Mouse (Mus musculus) limb, embryonic 11.5 days (tissue): Measurements from ENCODE around the gene Gorasp1. TPM values are rescaled to one million over a fixed set of nuclear protein-coding genes. Genes with fewer than 3 reads are reported as not detected.

Experiments
- ATAC-seq: fragments of 200-750 bp; cut with Nextera tagmentation; 2 replicates; pipeline ENCODE4 v1.8.0; 2017; ENCODE audit warnings: low read depth; ENCODE audit not compliant: insufficient number of reproducible peaks, low FRiP score, low TSS enrichment
- DNase-seq: peaks from one replicate; pipeline ENCODE4 v3.0.0-alpha.2; 2015; ENCODE audit warnings: low spot score
- H3K27ac ChIP-seq: fragments of 300-500 bp; sonication (generic); replicated peaks from 2 replicates; pipeline ENCODE4 v1.5.1; 2014; ENCODE audit warnings: low read depth, mild to moderate bottlenecking, low read length
- H3K27me3 ChIP-seq: fragments of 300-500 bp; sonication (generic); 2 replicates; pipeline ENCODE4 v1.6.1; 2014; ENCODE audit warnings: mild to moderate bottlenecking, low read length, mixed read lengths; ENCODE audit not compliant: control insufficient read depth, insufficient read depth
- H3K36me3 ChIP-seq: fragments of 300-500 bp; sonication (generic); 2 replicates; pipeline ENCODE4 v1.6.1; 2014; ENCODE audit warnings: mild to moderate bottlenecking, low read length, moderate library complexity, mixed read lengths; ENCODE audit not compliant: control insufficient read depth, insufficient read depth
- H3K4me1 ChIP-seq: fragments of 300-500 bp; sonication (generic); 2 replicates; pipeline ENCODE4 v1.6.1; 2014; ENCODE audit warnings: low read length, mixed read lengths; ENCODE audit not compliant: control insufficient read depth, insufficient read depth
- H3K4me2 ChIP-seq: fragments of 300-500 bp; sonication (generic); 2 replicates; pipeline ENCODE4 v1.6.1; 2014; ENCODE audit warnings: low read depth, mild to moderate bottlenecking, moderate library complexity; ENCODE audit not compliant: severe bottlenecking
- H3K4me3 ChIP-seq: fragments of 300-500 bp; sonication (generic); 2 replicates; pipeline ENCODE4 v1.5.1; 2014; ENCODE audit warnings: low read depth, low read length
- H3K9ac ChIP-seq: fragments of 300-500 bp; sonication (generic); 2 replicates; pipeline ENCODE4 v1.6.1; 2014; ENCODE audit warnings: mild to moderate bottlenecking, low read length
- H3K9me3 ChIP-seq: fragments of 300-500 bp; sonication (generic); 2 replicates; pipeline ENCODE4 v1.6.1; 2016; ENCODE audit warnings: low read length; ENCODE audit not compliant: control insufficient read depth
- WGBS: fragments of 180-500 bp; shearing (Covaris S2); extraction: QIAGEN DNeasy Blood & Tissue Kit; methylation state at CpG from one replicate; pipeline ENCODE4 v1.1.7; 2014; 5-methylcytosine and 5-hydroxymethylcytosine counted together
- polyA plus RNA-seq: library from polyadenylated mRNA; unstranded; fragments of >200 nt; fragmentation: Nextera tagmentation; extraction: Ambion mirVana; gene quantifications from 2 replicates; pipeline ENCODE4 v1.2.1, GENCODE M21; 2014

The Gorasp1 gene
- polyA plus RNA-seq, 1 experiment from 2014 or later = 23.3 TPM

DNA sequence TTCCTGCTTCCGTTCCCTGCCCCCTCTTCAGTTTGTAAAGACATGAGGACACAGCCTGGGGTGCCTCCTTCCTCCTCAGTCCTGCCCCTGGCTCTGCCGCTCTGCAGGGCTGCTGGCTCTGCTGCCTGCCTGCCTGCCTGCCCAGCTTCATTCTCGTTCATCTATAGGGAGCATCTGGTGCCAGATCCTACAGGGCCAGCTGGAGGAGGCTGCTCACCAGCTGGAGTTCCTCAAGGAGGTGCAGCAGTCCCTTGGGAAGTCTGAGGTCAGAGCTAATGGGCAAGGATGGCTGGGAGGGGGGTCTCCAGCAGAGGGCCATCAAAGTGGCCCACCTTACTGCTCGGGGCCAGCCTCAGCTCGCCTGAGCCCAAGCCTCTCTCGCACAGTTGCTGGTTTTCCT is 13.1 kb upstream of the Gorasp1 start:
- H3K9ac ChIP-seq = no peak overlapping the region
- no peak for DNase-seq
- 53% methylated on average over 6 of the region's 6 CpGs for WGBS

DNA sequence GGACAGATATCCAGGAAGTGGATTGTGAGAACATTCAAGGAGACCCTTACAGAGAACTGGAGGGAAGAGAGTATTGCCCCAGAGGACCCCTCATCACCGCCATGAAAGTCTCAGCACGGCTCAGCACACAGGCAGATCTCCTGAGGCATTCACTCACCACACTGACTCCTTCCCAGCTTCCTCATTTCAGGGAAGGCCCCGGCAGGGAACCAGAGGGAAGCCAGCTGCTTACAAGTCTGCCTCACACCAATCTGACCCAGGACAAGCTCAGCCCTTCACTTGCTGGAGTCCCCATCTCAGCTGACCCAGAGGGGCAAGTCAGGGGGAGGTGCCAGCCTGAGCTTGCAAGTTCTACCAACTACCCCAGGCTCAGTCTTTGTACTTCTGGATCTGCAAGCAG is 11.4 kb upstream of the Gorasp1 start:
- no peak overlapping the region for H3K4me3 ChIP-seq

More for the DNA sequence above, 13.1 kb upstream of the Gorasp1 start:
- no peak for ATAC-seq
- Histone ChIP-seq H3K27me3 (no peaks in the 10 kb centered on the region), H3K4me2 (no peak overlapping the region), H3K9me3 (no peaks in the 10 kb centered on the region), H3K4me3 (no peak overlapping the region), H3K36me3 (no peaks in the 10 kb centered on the region), H3K4me1 (no peaks in the 10 kb centered on the region), H3K27ac (no peak overlapping the region)

DNA sequence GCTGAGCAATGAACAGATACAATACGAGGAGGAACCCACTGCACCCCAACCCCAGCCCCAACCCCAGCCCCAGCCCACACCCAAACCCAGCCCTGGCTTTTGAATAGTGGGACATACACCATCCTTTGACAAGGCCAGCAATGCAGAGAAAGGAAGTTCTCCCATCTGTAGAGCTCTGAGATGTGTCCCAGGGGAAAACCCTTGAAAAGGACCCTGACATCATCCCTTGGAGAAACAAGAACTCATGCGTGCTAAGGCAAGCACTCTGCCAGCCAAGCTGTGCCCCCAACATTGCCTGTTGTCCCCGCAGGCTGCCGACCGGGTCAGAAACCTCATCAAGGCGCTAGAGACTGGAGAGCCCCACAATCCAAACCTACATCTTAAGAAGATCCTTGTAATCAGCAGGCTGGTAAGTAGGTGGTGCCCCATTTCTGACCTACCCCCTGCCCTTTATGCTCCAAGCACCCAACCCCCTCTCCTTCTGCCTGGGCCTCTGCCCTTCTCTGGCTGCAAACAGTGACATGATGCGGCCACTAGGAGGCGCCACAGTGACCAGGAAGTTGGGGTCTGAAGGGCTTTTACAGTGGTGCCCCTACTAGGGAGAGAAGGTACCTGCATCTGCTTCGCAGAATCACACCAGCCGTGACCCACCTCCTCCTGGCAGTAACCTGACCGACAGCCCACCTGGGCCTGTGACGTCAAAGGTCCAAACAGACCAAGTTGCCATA is 8.0 kb upstream of the Gorasp1 start:
- H3K9me3 ChIP-seq = no peaks in the 10 kb centered on the region
- H3K9ac ChIP-seq = no peak overlapping the region
- no peak overlapping the region for H3K27ac ChIP-seq
- ATAC-seq (no peak), DNase-seq (no peak)
- H3K36me3 ChIP-seq = no peaks in the 10 kb centered on the region
- H3K27me3 ChIP-seq = no peaks in the 10 kb centered on the region
- 67% methylated on average over 12 of the region's 12 CpGs for WGBS
- H3K4me3 ChIP-seq = no peak overlapping the region
- H3K4me2 ChIP-seq = no peak overlapping the region
- no peaks in the 10 kb centered on the region; the same call in 1 of the 2 replicates for H3K4me1 ChIP-seq

More for the DNA sequence above, 11.4 kb upstream of the Gorasp1 start:
- no peak overlapping the region for H3K4me2 ChIP-seq
- H3K9me3 ChIP-seq = no peaks in the 10 kb centered on the region
- 51% methylated on average over 3 of the region's 3 CpGs for WGBS
- no peak for ATAC-seq
- H3K27ac ChIP-seq = no peak overlapping the region
- H3K9ac ChIP-seq = no peak overlapping the region
- H3K4me1 ChIP-seq = no peaks in the 10 kb centered on the region
- no peaks in the 10 kb centered on the region for H3K27me3 ChIP-seq
- DNase-seq = no peak
- no peaks in the 10 kb centered on the region for H3K36me3 ChIP-seq

DNA sequence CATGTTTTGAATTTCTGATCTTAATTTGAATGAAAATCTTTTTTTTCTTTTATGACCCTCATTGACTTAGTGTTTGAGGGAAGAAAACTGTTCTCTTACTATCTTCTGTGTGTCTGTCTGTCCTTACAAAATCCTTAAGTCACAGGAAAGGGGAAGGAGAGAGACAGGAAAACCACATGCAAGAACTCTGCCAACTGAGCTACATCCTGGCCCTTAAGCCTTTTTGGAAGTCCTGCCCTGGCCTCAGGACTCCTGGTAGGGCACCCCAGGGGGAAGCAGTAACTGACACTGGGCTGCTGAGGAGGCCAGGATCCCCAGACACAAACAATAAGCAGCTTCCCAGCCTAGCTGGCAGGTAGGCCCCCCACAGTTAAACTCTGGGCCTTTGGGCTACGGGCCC is 6.0 kb upstream of the Gorasp1 start:
- peaks cover 7% of the 10 kb centered on the region; the same call in 1 of the 2 replicates for H3K4me1 ChIP-seq
- no peak overlapping the region for H3K27ac ChIP-seq
- H3K9me3 ChIP-seq = no peaks in the 10 kb centered on the region
- ATAC-seq (no peak), DNase-seq (no peak)
- WGBS = 82% methylated on average over 1 of the region's 1 CpGs
- H3K9ac ChIP-seq = no peak overlapping the region
- H3K36me3 ChIP-seq = no peaks in the 10 kb centered on the region
- no peak overlapping the region for H3K4me3 ChIP-seq
- H3K4me2 ChIP-seq = no peak overlapping the region
- no peaks in the 10 kb centered on the region for H3K27me3 ChIP-seq

DNA sequence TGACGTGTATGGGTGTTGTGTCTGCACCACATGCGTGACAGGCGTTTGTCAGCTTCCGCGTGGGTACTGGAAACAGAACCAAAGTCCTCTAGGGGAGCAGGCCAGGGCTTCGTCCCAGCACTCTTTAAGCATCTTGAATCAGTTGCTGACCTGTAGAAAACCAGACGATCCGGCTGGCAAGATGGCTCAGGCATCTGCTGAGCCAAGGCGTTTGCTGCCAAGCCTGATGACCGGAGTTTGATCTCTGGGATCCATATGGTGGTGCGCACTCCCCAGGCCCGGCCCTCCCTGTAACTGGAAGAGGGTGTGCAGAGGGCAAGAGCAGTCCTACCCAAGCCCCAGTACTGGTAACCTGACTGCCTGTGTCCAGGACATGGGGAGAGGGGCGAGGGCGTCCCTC is 4.5 kb upstream of the Gorasp1 start:
- Histone ChIP-seq H3K27ac (no peak overlapping the region), H3K4me3 (no peak overlapping the region), H3K27me3 (no peaks in the 10 kb centered on the region), H3K4me2 (no peak overlapping the region), H3K36me3 (no peaks in the 10 kb centered on the region), H3K4me1 (peaks cover 10% of the 10 kb centered on the region; the same call in 1 of the 2 replicates), H3K9me3 (no peaks in the 10 kb centered on the region), H3K9ac (no peak overlapping the region)
- DNase-seq (no peak), ATAC-seq (no peak)
- 84% methylated on average over 14 of the region's 14 CpGs for WGBS

DNA sequence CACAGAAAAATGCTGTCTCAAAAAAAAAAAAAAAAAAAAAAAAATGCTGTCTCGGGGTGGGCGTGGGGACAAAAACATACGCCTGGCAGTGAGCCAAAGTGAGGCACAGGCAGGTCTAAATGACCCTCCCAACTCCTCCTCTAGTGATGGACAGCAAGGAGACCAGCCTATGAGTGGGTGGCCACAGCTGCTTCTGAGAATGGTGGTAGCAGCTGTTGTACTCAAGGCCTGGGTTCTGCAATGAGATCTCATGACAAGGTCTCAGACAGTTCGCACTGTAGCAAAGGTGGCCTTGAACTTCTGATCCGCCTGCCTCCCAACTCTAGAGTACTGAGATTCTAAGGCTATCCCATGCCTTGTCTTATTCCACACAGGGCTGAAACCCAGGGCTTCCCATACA is 4.0 kb upstream of the Gorasp1 start:
- DNase-seq (no peak), ATAC-seq (no peak)
- Histone ChIP-seq H3K36me3 (no peaks in the 10 kb centered on the region), H3K9me3 (no peaks in the 10 kb centered on the region), H3K4me1 (peaks cover 11% of the 10 kb centered on the region; the same call in 1 of the 2 replicates), H3K27me3 (no peaks in the 10 kb centered on the region), H3K9ac (no peak overlapping the region), H3K4me3 (no peak overlapping the region), H3K27ac (no peak overlapping the region), H3K4me2 (no peak overlapping the region)
- 89% methylated on average over 5 of the region's 5 CpGs for WGBS

DNA sequence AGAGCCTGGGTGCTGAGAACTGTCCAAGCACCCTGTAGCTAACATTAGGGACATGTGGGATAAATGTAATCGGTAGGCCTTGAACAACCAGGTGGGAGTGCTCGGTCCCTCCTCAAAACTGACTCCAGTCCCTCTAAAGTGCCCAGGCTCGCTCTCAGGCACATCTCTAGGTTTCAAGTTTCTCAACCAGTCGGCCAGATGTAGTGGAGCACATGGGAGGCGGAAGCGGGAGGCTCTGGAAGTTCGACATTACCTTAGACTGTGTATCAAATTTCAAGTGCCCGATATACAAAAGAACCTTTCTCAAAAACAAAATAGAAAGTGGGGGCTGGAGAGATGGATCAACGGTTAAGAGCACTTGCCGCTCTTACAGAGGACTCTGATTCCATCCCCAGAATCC is 2.3 kb upstream of the Gorasp1 start:
- no peak overlapping the region for H3K4me3 ChIP-seq
- DNase-seq (peak; percentile 58), ATAC-seq (no peak)
- no peaks in the 10 kb centered on the region for H3K9me3 ChIP-seq
- WGBS = 45% methylated on average over 10 of the region's 10 CpGs
- H3K4me1 ChIP-seq = peaks cover 13% of the 10 kb centered on the region; the same call in 1 of the 2 replicates
- H3K4me2 ChIP-seq = no peak overlapping the region
- H3K9ac ChIP-seq = no peak overlapping the region
- H3K27me3 ChIP-seq = no peaks in the 10 kb centered on the region
- peak overlapping the region; percentile 59; the same call in 1 of the 2 replicates for H3K27ac ChIP-seq
- H3K36me3 ChIP-seq = no peaks in the 10 kb centered on the region

DNA sequence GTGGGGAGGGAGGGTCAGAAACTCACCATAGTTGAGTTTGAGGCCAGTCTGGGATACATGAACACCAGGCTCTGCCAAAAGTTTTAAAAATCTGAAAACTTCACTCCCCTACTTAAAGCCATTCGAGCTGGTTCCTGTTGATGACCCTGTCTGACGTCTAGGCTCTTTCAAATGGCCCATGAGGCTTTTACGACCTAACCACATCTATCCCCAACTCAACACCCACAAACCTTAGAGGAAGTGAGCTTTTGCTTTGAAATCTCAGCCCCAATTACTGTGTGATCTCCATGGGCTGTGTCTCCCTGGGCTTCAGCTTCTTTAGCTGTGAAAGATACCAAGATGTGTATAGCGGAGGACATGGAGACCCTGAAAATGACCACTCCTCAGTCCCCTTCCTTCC is 1.1 kb upstream of the Gorasp1 start:
- Histone ChIP-seq H3K4me3 (no peak overlapping the region), H3K27me3 (no peaks in the 10 kb centered on the region), H3K4me1 (peaks cover 13% of the 10 kb centered on the region; the same call in 1 of the 2 replicates), H3K36me3 (no peaks in the 10 kb centered on the region), H3K4me2 (no peak overlapping the region), H3K9ac (no peak overlapping the region), H3K9me3 (no peaks in the 10 kb centered on the region), H3K27ac (no peak overlapping the region)
- 73% methylated on average over 4 of the region's 4 CpGs for WGBS
- ATAC-seq = no peak
- DNase-seq = no peak

DNA sequence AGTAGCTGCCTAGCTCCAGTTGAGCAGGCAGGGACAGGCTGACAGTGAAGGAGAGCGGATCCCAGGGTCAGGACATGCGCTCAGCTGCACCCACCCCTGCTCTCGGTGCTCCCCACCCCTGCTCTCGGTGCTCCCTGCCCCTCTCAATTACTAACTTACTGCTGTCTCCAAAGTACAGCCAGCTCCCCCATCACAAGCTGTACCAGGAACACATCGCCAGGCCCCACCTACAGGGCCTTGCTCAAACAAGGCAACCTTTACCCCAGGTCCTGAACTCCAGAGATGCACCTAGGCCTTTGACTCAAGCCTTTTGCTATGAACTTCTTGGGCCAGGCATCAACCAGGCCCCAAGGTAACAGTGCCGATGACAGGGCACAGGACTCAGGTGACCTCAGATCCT is 3.7 kb downstream of the Gorasp1 start:
- H3K27me3 ChIP-seq = no peaks in the 10 kb centered on the region
- ATAC-seq (no peak), DNase-seq (no peak)
- H3K4me1 ChIP-seq = peaks cover 6% of the 10 kb centered on the region; the same call in 1 of the 2 replicates
- H3K4me2 ChIP-seq = no peak overlapping the region
- no peaks in the 10 kb centered on the region for H3K9me3 ChIP-seq
- H3K27ac ChIP-seq = no peak overlapping the region
- H3K9ac ChIP-seq = no peak overlapping the region
- 93% methylated on average over 6 of the region's 6 CpGs for WGBS
- H3K36me3 ChIP-seq = peaks cover 5% of the 10 kb centered on the region
- H3K4me3 ChIP-seq = no peak overlapping the region
